Mouse (Mus musculus) urinary bladder, postnatal 36 days (tissue): ENCODE data around the gene Prss53.
"Not testable (repeated sequence)": the region's sequence is repeated elsewhere in the genome, so short reads cannot be mapped to it uniquely, and the experiment has no call there.

Experiments used
- DNase-seq, 2 experiments: peaks; one replicate each; pipeline ENCODE4 v3.0.0; 2022; ENCODE audit warnings: low spot score in 2 of 2, mixed read lengths in 1 of 2

The Prss53 gene

GRCm38 (mm10) chr7:127912190-127912871 lies 21.6 kb upstream of the Prss53 start, which contains the start of gene Kat8:
TSS of gene Kat8 (plus strand) at chr7:127912516.
- peak; percentile 85 to 88 for DNase-seq

- no peak for DNase-seq
These were observed 17.9 kb upstream of the Prss53 start for GRCm38 (mm10) chr7:127908656-127909055.

- DNase-seq: no peak
These were observed 17.2 kb upstream of the Prss53 start for GRCm38 (mm10) chr7:127907939-127908338.

GRCm38 (mm10) chr7:127903971-127904796 lies 13.4 kb upstream of the Prss53 start, which contains the start of gene Bckdk:
TSS of gene Bckdk (plus strand) at chr7:127904082.
- peak; percentile 59 to 79 for DNase-seq

- no peak for DNase-seq
These were observed 11.0 kb upstream of the Prss53 start for GRCm38 (mm10) chr7:127901772-127902171.

GRCm38 (mm10) chr7:127899997-127900396 lies 9.2 kb upstream of the Prss53 start:
- no peak for DNase-seq

GRCm38 (mm10) chr7:127898179-127898956 lies 7.6 kb upstream of the Prss53 start:
- DNase-seq: no peak

- DNase-seq: no peak
These were observed 6.8 kb upstream of the Prss53 start for GRCm38 (mm10) chr7:127897542-127897941.

GRCm38 (mm10) chr7:127896384-127896783 lies 5.6 kb upstream of the Prss53 start:
- peak in 1 of 2 experiments; percentile 51 for DNase-seq

GRCm38 (mm10) chr7:127895891-127896290 lies 5.1 kb upstream of the Prss53 start:
- not testable (repeated sequence) for DNase-seq

GRCm38 (mm10) chr7:127895442-127895841 lies 4.7 kb upstream of the Prss53 start, which contains the start of the genes Gm21974 and Vkorc1:
TSS of gene Gm21974 (minus strand) at chr7:127895454.
TSS of gene Vkorc1 (minus strand) at chr7:127895617.
- peak; percentile 92 to 97 for DNase-seq

GRCm38 (mm10) chr7:127894480-127894879 lies 3.7 kb upstream of the Prss53 start:
- DNase-seq: no peak

- DNase-seq: no peak
These were observed 1.9 kb downstream of the Prss53 start for GRCm38 (mm10) chr7:127888821-127889220.

GRCm38 (mm10) chr7:127887781-127888180 lies 3.0 kb downstream of the Prss53 start:
- no peak for DNase-seq

GRCm38 (mm10) chr7:127887191-127887590 lies 3.6 kb downstream of the Prss53 start:
- no peak for DNase-seq

GRCm38 (mm10) chr7:127886551-127886950 lies 4.2 kb downstream of the Prss53 start:
- no peak for DNase-seq

GRCm38 (mm10) chr7:127885951-127886350 lies 4.8 kb downstream of the Prss53 start:
- peak; percentile 58 to 79 for DNase-seq

- DNase-seq: no peak
These were observed 10.3 kb downstream of the Prss53 start for GRCm38 (mm10) chr7:127880431-127880830.

- DNase-seq: no peak
These were observed 11.5 kb downstream of the Prss53 start for GRCm38 (mm10) chr7:127879301-127879700.

GRCm38 (mm10) chr7:127876467-127877348 lies 14.1 kb downstream of the Prss53 start, which contains the start of gene Zfp668:
TSS of gene Zfp668 (minus strand) at chr7:127876828.
- DNase-seq: peak; percentile 82 to 89

- DNase-seq: peak; percentile 70 to 75
These were observed 14.7 kb downstream of the Prss53 start, which contains the start of gene Zfp646 for GRCm38 (mm10) chr7:127876041-127876466. TSS of gene Zfp646 (plus strand) at chr7:127876221.
